Mouse (Mus musculus) left cerebral cortex, adult 18-20 months (tissue): ENCODE measurements at regions not wholly inside any gene's neighbourhood (a gene's known extent, or its start where the extent isn't known, plus 50 kb on each side); places are given as distances from the start of the nearest gene placed in this dataset.

ENCODE experiments used
- DNase-seq, 2 experiments: peaks; one replicate each; pipeline ENCODE4 v3.0.0; 2021 to 2022; ENCODE audit warnings: low spot score in 2 of 2, mixed read lengths in 1 of 2

- DNase-seq: no peak
Observed at GRCm38 (mm10) chr1:128830671-128831240, 238.7 kb upstream of the Cxcr4 start.

- no peak for DNase-seq
Observed at GRCm38 (mm10) chr1:128829536-128829935, 237.4 kb upstream of the Cxcr4 start.

- no peak for DNase-seq
Observed at GRCm38 (mm10) chr1:128826419-128826818, 234.3 kb upstream of the Cxcr4 start.

- DNase-seq: no peak
Observed at GRCm38 (mm10) chr1:128824916-128825683, 233.0 kb upstream of the Cxcr4 start.

GRCm38 (mm10) chr1:128824235-128824634, 232.1 kb upstream of the Cxcr4 start:
- DNase-seq: peak; percentile 70 to 74

- no peak for DNase-seq
Observed at GRCm38 (mm10) chr1:128821991-128822390, 229.9 kb upstream of the Cxcr4 start.

- DNase-seq: no peak
Observed at GRCm38 (mm10) chr1:128820527-128820926, 228.4 kb upstream of the Cxcr4 start.

GRCm38 (mm10) chr1:128819611-128820010, 227.5 kb upstream of the Cxcr4 start:
- DNase-seq: no peak

GRCm38 (mm10) chr1:128813379-128813778, 221.3 kb upstream of the Cxcr4 start:
- DNase-seq: no peak

GRCm38 (mm10) chr1:128810860-128811259, 218.8 kb upstream of the Cxcr4 start:
- no peak for DNase-seq

- DNase-seq: no peak
Observed at GRCm38 (mm10) chr1:128810094-128810493, 218.0 kb upstream of the Cxcr4 start.

GRCm38 (mm10) chr1:128809601-128810000, 217.5 kb upstream of the Cxcr4 start:
- no peak for DNase-seq

- no peak for DNase-seq
Observed at GRCm38 (mm10) chr1:128808599-128808998, 216.5 kb upstream of the Cxcr4 start.

- no peak for DNase-seq
Observed at GRCm38 (mm10) chr1:128805687-128806653, 213.9 kb upstream of the Cxcr4 start.

- DNase-seq: no peak
Observed at GRCm38 (mm10) chr1:128803433-128804060, 211.5 kb upstream of the Cxcr4 start.

GRCm38 (mm10) chr1:128803058-128803432, 211.0 kb upstream of the Cxcr4 start:
- DNase-seq: no peak

- no peak for DNase-seq
Observed at GRCm38 (mm10) chr1:128798721-128799120, 206.6 kb upstream of the Cxcr4 start.

GRCm38 (mm10) chr1:128795654-128796053, 203.6 kb upstream of the Cxcr4 start:
- no peak for DNase-seq

- no peak for DNase-seq
Observed at GRCm38 (mm10) chr1:128790881-128791280, 198.8 kb upstream of the Cxcr4 start.

- DNase-seq: no peak
Observed at GRCm38 (mm10) chr1:128789567-128790335, 197.7 kb upstream of the Cxcr4 start.

- no peak for DNase-seq
Observed at GRCm38 (mm10) chr1:128788227-128788626, 196.1 kb upstream of the Cxcr4 start.
